Mouse (Mus musculus) mouse embryonic stem cell (cell line): ENCODE results near the gene Meltf.

Experiments
- in situ Hi-C, 2 experiments: fragments of 300-500 bp; cut with MboI; formaldehyde crosslinking; loops; 1 replicate in 1 of 2; 3 replicates in 1 of 2; pipeline ENCODE4 v1.14.3; 2019 to 2020; ENCODE audit warnings: low sequenced_read_pairs in 2 of 2, low pct_unique_long_range_greater_than_20kb in 1 of 2, mixed read lengths in 1 of 2; ENCODE audit not compliant: unreplicated experiment in 1 of 2

Gene Meltf

DNA sequence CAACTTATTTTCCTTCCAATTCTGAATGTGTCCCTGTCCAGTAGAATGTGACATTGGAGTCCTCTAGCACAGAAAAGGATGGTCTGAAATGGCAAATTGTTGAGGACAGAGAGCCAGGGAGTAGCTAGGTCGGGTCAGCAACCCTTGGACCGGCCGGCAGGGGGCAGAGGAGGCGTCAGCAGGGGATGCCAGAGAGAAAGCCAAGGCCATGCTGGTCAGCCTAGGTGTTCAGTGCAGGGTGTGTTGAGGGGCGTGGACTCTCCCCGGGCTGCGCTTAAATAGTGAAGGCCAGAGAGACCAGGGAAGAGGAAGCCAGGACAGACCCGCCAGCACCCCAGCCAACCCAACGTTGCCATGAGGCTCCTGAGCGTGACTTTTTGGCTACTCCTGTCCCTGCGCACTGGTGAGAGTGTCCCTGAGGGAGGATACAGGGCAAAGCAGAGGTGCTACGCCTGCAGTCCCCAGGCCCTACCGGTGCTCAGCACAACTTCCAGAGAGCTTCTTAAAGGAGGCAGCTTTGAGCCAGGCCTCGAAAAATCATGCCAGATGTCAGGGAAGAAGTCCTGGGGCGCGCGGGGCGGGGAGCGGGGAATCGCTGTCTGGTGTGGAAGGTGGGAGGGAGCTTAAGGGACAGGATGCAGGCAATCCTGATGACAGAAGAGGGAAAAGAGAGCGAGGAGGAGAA is at the start of gene Meltf:
Meltf (plus strand) TSS at position 238 of the 685 bp plus-strand sequence.
- in situ Hi-C loops: loop anchor here in 1 of 2 experiments (5.0 kb wide), 1 partner anchor 39 kb away; no protein-coding TSS in a partner anchor

DNA sequence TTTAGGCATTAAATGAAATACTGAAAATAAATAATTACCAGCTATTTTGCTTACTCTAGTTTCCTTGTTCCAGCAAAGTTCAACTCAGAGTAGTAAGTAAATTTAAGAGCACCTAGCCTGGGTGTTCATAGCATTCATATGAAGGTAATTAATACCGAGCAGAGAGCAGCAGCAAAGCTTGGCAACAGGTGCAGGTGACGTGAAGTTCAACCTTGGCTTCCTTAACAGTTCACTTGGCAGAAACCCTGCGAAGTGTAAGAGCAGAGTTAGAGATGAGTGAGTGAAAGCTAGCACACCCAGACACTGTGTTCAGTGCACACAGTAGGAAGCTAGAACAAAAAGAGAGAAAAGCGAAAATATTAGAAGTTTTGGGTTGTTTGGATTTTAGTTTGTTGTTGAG is 47.9 kb upstream of the Meltf start:
- in situ Hi-C loops: no loop called here

DNA sequence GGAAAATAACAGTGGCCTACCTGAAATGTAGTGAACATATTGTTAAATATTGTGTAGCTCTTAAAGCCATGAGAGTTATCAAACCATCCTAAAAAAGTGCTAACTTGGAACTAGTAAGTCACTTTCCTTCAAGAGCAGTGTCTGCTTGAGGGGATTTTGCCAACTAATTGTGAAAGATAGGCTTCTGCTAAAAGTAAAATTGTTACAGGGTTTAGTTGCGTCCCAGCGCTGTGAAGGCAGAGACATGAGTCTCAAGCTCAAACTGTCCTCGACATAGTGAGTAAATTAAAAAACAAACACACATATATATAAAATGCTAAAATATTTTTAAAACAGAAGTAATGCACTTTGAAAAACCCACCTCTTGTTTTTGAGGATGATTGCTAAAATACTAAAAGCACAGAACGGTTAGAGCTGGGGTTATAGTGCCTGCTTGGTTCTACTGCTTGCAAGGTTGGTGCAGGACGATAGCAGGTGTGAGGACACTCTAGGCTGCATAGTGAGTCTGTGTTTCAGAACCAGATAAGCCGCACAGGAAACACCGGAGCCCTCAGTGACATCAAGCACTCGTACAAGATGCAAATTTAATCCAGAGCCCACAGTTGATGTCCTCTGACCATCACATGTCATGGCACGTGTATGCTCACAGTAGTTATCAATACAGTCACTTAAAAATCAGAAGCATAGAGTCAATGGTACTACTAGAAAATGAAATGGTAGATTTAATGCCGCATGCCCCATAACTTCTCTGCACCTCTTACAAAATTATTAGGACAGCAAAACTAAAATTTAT is 45.8 kb upstream of the Meltf start:
- in situ Hi-C loops: no loop called here

DNA sequence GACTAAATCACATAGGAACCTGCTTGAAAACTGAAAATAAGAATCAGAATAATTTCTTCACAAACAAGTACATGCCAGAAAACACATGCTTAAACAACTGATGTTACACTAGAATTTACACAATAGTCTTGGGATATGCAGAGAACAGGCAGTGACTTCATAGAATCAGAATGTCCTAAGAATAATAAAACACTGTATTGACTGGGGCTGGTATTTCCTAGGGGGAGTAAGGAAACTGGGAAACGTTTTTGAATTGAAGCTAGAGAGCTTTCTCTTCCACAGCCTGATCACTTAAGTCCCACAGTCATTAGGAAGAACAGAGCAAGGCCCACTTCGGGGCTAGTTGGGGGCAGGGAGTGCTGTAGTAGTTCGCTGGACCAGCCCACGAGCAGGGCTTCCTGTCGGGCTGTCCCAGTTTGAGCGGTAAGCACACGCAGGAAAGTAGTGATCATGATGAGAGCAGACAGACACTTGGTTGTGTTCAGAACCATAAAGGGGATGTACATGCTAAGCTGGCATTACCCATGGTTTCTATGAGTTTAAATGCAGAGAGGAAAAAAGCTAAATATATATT is 44.5 kb upstream of the Meltf start:
- in situ Hi-C loops: no loop called here

DNA sequence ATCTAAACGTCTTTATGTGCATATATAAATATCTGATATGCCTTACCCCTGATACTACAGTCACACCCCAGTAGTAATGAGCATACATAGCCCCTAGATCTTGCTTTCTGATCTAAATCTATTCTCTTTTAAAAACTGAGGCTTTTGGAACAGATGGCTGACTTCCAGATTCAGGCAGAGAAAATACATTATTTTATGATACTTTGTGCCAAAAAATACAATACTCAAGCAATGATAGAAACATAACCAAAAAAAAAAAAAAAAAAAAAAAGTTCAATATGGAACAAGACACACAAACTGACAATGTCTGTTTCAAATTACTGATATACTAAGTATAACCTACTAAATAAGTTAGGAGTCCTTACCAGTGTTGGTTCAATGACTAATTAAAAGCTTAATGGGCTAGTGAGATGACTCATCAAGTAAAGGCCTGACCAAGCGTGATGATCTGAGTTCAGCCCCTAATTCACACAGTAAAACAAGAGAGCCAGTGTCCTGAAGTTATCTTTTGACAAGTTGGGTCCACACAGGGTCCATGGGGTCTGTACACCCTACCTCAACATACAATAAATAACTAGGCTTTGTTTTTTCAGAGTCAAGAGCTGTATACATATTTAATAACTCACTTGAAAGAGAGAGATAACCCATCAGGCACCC is 43.8 kb upstream of the Meltf start:
- in situ Hi-C loops: no loop called here

DNA sequence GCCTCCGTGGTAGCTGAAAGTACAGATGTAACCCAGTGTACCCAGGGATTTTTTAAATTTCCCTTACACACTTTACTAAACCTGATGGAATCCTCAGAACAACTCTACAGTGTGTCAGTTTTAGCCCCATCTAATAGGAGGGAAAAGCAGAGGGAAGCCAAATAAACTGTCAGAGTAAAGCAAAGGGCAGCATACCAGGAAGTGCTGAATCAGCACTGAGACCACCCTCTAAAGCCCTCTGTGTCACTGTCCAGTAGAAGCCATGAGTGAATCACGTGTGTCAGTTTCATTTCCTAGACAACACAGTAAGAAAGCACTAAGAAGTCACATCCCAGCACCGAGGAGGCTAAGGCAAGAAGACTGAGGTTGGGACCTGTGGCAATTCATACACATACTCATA is 41.2 kb upstream of the Meltf start:
- in situ Hi-C loops: no loop called here

DNA sequence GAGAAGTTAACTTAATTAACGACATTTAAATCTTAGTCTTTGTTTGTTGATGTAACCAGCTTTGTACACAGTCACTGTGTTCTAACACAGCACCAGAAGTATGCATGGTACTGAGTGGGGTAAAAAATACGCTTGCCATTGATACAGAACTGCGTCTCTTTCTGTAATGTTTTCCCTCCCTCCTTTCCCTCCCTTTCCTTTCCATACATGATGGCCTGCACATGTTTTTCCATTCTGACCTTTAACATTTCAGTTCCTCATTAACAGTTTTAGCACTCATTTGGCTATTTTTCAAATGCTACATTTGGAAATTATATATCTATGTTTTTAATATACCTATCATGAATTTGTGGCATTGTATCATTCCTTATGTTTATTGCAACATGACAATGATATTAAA is 34.4 kb upstream of the Meltf start:
- in situ Hi-C loops: no loop called here

DNA sequence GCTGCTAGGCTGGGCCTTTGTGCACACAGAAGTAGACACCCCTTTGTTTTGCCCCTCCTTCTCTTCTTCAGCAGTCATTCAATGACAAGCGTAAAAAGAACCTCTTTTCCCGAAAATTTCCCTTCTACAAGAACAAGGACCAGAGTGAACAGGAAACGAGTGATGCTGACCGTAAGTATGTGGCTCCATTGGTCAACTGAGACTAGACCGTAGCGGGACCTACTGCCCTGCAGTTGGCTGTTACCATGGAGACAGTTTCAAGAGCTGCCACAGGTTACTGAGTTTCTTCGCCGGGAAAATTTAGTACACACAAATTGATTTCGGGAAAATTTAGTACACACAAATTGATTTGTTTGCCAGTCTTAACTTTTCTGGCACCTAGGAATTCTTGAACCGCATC is 31.8 kb upstream of the Meltf start:
- in situ Hi-C loops: no loop called here

DNA sequence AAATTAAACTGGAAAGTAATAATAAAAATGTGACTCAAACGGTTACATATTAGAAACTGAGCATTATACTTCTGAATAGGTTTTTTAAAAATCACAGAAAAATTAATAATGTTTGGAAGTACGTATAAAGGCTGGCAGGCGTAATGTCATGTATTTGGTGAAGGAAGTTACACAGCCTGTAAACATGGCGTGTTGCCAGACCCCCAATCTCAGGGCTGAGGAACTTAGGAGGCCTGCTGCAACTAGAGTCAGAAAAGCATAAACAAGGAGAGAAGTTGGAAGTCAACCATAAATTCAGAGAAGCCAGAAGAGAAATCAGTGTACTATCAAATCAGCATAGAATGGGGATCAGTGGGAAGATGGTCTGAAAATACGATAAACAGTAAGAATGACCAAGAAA is 14.7 kb upstream of the Meltf start:
- in situ Hi-C loops: no loop called here

DNA sequence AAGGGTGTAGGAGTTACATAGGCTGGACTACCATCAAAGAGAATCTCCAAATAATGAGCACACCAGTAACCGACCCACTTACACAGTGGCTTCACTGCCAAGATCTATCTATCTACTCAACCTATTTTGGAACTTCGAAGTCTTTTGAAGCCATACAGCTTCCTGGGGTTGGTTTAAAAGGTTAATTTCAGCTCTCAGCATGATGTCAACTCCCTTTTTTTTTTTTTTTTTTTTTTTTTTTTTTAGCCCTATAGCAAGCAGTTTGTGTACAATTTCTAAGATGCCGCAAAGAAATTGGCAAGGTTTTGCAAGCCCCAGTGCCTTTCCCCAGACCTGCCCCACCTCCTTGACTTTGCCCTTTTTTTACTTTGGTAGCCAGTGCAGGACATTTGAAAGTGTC is 13.4 kb upstream of the Meltf start:
- in situ Hi-C loops: no loop called here

DNA sequence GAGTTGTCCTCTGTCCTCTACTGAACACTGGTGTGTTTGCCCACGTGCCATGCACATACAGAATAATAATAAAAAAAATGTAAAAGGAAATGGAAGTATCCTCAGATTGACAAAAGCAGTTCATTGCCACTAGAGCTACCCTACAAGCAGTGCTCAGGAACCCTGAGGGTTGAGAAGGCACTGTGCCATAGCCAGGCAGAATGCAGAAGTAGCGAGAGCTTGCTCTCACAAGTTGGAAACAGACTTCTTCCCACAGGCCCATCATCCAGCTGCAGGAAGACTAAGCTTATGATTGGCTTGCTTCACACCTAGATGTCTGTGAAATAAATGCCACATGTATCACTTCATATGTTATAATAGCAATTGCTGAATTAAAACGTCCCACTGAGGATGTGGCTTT is 11.7 kb upstream of the Meltf start:
- in situ Hi-C loops: no loop called here

DNA sequence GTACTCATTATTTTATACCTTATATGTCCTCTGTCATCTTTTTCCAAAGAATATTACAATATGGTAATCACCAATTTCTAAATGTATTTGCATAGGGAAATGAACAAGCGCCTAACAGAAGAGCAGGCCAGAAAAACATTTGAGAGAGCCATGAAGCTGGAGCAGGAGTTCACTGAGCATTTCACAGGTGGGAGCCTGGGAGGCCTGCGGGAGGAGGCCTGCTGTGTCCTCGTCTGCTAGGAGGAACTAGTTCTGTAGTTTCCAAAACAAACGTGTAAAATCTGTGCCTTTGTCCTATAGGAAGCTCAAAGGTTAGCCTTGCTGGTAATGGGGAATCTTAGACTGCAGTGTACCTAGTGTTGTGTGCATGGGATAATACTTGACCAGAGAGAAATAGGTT is 10.9 kb upstream of the Meltf start:
- in situ Hi-C loops: no loop called here

DNA sequence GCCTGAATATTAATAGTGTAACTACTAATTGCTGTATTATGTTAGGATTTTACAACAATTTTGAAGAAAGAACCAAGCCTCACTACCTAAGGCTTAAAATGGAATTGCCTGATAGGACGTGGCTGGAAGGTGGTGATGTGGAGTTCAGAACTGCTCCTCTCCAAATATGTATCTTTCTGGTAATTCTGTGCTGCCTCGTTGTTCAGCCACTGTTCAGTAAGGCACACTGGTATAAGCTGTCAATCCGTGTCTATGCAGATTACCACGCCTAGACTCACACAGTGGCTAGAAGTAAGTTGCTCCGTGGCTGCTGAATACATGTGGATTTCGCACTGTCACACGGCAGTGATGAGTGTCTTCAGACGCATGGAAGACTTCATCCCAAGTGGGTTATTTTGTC is 4.9 kb upstream of the Meltf start:
- in situ Hi-C loops: no loop called here

DNA sequence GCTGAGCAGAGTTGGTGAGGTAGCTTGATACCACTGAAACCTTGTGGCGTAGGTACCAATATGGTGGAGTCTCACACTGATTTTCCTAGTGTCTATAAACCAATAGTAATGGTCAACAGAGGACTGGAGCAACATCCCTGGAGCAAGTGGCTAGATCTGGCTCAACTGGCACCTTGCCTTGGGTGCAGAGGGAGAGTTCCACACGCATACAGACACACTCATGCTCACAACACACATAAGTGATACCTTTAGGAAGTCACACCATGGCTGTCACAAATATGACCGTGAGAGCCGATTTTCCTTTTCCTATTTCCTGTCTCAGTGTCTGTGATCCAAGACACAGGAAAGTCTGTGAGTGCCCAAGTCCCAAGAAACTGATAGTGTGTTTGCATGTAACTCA is 3.2 kb upstream of the Meltf start:
- in situ Hi-C loops: loop anchor here in 1 of 2 experiments (5.0 kb wide), 1 partner anchor 42 kb away; no protein-coding TSS in a partner anchor

DNA sequence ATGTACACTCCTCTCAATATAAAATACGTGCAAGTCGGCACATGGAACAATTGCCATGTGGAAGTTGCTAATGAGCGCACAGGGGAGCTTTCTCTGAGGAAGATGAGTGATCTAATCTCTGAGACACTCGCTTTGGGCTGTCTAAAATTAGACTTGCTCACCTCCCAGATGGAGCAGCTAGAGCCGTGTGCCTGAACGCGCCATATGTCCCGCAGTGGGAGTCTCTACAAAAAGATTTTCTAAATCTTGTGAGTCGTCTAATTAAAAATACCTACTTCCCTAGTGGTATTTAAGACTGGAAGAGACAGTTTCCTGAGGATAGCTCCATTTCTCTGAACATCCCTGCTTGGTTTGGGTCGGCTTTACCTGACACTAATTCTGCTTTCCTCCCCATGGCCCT is 2.2 kb upstream of the Meltf start:
- in situ Hi-C loops: loop anchor here in 1 of 2 experiments (5.0 kb wide), 1 partner anchor 41 kb away; no protein-coding TSS in a partner anchor

DNA sequence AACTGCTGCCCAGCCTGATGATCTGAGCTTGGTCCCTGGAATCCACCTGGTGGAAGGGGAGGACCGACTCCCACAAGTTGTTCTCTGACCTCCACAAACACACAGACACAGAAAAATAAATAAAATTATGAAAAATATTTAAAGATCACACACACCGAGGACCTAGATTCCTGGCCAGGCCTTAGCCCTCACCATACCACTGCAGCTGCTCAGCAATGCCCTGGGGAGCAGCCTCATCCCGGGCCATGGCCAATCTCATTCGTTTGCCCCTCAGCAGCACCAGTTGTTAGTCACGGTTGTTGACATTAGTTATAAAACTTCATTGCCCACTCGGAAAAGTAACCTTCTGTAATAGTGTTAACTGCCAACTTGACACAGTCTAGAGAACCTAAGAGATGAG is 558 bp upstream of the Meltf start:
- in situ Hi-C loops: loop anchor here in 1 of 2 experiments (5.0 kb wide), 1 partner anchor 39 kb away; no protein-coding TSS in a partner anchor

DNA sequence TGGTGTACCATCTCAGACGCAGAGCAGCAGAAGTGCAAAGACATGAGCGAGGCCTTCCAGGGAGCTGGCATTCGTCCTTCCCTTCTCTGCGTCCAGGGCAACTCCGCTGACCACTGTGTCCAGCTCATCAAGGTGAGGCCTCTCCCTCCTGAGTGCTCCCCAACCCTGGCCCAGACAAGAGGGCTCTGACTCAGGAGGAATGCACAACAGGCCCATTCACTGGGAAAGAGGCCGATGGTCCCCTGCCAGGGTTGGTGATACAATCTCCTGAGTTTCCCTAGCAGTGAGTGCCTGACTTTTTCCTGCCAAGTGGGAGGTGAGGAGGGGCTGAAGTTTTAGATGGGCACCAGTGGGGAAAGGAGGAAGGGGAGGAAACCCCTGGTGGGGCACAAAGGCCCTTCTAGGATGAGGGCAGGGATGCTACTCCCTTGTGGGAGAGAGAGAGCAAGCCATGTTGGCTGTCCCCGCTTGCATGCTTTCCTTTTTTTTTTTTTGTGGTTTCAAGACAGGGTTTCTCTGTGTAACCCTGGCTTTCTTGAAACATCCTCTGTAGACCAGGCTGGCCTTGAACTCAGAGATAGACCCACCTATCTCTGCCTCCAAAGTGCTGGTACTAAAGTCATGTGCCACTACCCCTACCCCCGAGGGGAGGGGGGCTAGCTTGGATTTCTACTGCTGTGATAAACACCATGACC is 1.7 kb downstream of the Meltf start:
- in situ Hi-C loops: no loop called here

DNA sequence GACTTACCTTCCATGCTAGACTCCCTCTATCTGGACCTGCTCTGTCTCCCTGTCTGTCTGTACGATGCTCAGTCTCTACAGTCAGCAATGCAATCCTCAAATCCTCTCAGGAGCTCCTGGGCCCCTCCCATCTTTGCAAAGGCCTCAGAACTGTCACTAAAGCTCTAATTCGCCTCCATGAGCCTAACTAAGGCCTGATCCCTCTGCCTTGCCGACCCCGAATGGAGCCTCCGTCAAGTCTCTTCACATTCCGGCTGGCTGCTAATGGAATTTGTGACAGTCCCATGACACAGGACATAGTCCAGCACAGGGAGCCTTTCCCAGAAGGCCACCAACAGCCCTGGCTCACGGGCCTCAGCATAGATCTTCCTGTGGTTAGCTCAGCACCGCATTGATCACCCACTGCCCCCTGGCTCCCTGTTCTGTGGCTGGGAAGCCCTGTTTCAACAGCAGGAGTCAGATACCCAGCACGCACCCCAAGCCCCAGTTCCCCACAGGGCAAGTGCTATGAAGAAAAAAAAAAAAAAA is 3.8 kb downstream of the Meltf start:
- in situ Hi-C loops: no loop called here
